Mouse (Mus musculus): ENCODE data around the gene Bcar1.
A peak's percentile ranks its signal among the peaks of the same experiment; 100 is the strongest.

Gene Bcar1

DNA sequence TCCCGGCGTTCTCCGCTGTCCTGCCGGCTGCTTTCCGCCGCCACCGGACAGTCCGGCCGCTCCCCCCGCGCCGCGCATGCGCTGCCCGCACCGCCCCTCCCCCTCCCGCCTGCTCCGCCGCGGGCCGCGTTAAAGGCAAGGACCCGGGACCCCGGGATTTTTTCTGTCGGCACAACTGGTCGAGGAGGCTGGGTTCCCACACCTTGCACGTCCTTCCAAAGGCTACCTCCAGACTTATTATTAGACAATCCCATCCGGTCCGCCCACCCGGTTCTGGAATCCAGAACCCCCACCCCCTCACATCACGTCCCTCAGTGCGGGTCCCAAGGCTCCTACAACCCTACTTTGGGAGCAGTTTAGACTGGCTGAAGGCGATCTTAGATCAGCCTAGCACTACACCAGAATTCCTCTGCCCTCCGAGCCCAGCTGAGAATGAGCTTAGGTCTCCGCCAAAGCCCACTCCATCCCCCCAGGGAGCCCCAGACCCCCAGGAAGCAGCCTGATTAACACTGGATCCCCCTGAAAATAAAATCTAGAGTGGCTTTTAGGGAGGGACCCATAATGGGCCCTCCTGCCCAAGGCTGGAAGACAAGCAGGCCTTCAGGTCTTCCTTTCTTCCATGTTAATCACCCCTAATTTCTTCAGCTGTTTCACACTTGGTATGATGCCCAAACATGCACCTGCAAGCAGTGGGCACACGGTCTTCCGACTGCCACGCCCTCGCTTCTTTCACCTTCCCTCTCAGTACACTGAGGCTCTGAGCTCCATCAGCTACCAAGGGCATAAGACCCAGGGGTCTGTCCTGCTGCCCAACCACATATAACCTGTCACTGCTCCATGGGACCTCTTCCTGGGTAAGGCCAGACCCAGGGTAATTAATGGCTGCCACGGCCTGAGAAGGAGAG, at the start of gene Bcar1:
Gene Bcar1, minus strand, starts transcription at position 18 of the 905 bp plus-strand sequence.
- no peak for TF ChIP-seq GATA4 (IDR thresholded peaks at IDR 0.05; ENCODE audit: insufficient replicate concordance, low read length)

- TF ChIP-seq GATA4 (IDR thresholded peaks at IDR 0.05; ENCODE audit: insufficient replicate concordance, low read length), result no peak
These were observed 46.0 kb upstream of the Bcar1 start for GRCm38 (mm10) chr8:111789639-111790038.

DNA sequence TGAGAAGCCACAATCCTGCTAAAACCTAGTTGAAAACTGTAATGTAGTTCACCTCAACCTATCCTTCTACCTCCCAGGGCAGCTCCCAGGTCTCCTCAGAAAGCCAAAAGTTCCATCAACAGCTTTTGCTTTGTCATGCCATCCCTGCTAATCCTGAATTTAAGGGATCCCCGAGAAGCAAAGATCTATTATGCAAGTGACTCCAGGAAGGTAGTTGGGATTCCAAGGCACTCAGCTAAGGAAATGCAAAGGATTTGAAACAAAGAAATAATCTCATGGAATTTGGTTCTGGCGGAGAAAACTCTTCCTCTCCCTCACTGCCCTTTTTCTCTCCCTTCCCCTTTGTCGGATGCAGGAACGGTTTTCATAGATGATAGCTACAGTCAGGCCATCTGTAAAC, 45.6 kb upstream of the Bcar1 start:
- peak; percentile 75; the same call in 1 of the 2 replicates for TF ChIP-seq GATA4 (IDR thresholded peaks at IDR 0.05; ENCODE audit: insufficient replicate concordance, low read length)

- TF ChIP-seq GATA4 (IDR thresholded peaks at IDR 0.05; ENCODE audit: insufficient replicate concordance, low read length), result no peak
These were observed 44.9 kb upstream of the Bcar1 start for GRCm38 (mm10) chr8:111788497-111788896.

- peak; percentile 80; the same call in 1 of the 2 replicates for TF ChIP-seq GATA4 (IDR thresholded peaks at IDR 0.05; ENCODE audit: insufficient replicate concordance, low read length)
These were observed 44.5 kb upstream of the Bcar1 start for GRCm38 (mm10) chr8:111788085-111788484.

GRCm38 (mm10) chr8:111787683-111788082, 44.1 kb upstream of the Bcar1 start:
- TF ChIP-seq GATA4 (IDR thresholded peaks at IDR 0.05; ENCODE audit: insufficient replicate concordance, low read length), result no peak

DNA sequence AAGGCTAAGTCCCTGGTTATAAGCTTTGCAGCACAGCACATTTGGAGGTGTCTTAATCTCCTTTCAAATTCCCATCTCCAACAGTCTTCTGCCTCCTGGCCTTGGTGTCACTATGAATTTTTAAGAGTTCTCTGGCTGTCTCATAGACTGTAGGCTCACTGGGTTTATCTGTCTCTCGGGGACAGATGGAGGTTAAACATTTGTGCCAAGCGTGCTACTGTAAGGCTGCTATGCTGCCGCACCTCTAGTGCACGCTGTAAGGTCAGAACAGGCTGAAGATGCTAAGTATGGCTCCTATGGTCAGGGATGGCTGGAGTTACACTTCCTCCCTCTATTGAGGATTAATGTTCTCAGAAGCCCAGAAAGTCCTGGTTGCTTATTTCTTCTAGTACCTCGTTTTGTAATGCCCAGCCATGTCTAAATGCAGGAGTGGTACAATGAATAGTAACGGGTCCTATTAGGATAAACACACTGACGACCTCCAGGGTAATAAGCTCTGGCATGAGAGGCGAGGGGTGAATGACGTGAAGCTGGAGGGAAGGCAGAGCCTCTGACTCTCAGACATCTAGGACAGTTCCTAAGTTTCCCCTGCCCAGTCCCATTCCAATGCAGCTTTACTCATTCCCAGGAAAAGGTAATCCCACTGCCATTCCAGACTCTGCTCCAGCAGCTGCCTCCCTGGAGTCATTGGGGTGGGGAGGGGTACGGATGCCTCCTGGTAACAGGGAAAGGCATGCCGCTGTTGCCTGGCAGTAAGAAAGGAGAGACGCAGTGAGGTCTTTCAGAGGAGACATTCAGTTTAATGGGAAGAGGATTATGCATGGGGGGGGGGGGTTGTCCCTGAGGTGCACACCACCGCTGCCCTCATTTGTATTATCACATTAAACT, 43.3 kb upstream of the Bcar1 start:
- TF ChIP-seq GATA4 (IDR thresholded peaks at IDR 0.05; ENCODE audit: insufficient replicate concordance, low read length), result no peak

DNA sequence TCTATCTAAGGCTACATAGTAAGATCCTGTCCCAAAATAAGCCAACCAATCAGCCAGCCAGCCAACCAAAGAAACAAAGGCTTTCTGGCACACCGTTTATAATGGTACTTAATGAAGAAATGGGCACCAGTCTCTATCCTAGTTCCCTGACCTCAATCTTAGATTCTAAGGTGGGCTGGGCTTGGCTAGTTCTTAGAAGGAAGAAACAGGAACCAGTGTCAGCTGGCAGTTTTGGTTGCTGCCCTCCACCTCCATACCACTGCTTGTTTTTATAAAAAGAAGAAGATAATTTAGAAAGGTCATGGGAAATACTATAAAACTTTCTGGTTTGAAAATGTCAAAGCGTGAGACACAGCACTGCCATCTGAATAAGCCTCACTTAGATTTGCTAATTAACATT, 42.5 kb upstream of the Bcar1 start:
- TF ChIP-seq GATA4 (IDR thresholded peaks at IDR 0.05; ENCODE audit: insufficient replicate concordance, low read length), result no peak

GRCm38 (mm10) chr8:111782671-111783394, 39.2 kb upstream of the Bcar1 start:
- TF ChIP-seq GATA4 (IDR thresholded peaks at IDR 0.05; ENCODE audit: insufficient replicate concordance, low read length), result no peak

GRCm38 (mm10) chr8:111782161-111782560, 38.6 kb upstream of the Bcar1 start:
- no peak for TF ChIP-seq GATA4 (IDR thresholded peaks at IDR 0.05; ENCODE audit: insufficient replicate concordance, low read length)

GRCm38 (mm10) chr8:111780697-111781424, 37.3 kb upstream of the Bcar1 start:
- TF ChIP-seq GATA4 (IDR thresholded peaks at IDR 0.05; ENCODE audit: insufficient replicate concordance, low read length), result no peak

DNA sequence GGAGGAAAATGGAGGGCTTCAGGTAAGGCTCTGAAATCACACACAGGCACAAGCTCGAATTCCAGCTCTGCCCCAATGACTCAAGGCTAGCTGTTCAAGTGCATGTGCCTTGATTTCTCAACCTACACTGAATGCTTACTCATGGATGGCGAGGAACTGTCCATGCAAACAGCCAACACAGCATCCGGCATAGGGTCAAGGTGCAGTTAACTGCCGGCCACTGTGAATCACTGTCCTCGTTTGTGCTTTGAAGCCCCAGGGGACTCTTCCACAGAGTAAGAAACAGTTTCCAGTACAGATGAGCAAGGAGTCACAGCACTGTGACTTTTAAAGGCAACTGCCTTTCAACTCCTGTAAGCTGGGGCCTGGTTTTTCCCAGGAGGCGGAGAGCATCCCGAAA, 36.1 kb upstream of the Bcar1 start:
- no peak for TF ChIP-seq GATA4 (IDR thresholded peaks at IDR 0.05; ENCODE audit: insufficient replicate concordance, low read length)

- no peak for TF ChIP-seq GATA4 (IDR thresholded peaks at IDR 0.05; ENCODE audit: insufficient replicate concordance, low read length)
These were observed 35.2 kb upstream of the Bcar1 start for GRCm38 (mm10) chr8:111778801-111779200.

DNA sequence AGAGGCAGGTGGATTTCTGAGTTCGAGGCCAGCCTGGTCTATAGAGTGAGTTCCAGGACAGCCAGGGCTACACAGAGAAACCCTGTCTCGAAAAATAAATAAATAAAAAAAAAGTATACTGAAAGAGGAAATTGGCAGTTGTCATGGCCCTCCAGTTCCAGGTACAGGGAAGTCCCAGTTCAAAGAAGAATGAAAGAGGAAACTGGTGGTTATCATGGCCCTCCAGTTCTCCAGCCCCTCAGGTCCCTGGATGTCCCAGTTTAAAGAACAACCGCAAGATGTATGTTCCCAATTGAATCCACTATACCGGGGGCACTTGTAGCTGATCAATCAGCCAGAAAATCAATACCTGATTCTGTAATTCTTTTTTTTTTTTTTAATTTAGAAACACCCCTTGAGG, 32.9 kb upstream of the Bcar1 start:
- no peak for TF ChIP-seq GATA4 (IDR thresholded peaks at IDR 0.05; ENCODE audit: insufficient replicate concordance, low read length)
